Mouse (Mus musculus): ENCODE data around the gene Aldh16a1. TPM values are rescaled to one million over a fixed set of nuclear protein-coding genes. Genes with fewer than 3 reads are reported as not detected.
"Not testable (repeated sequence)": the region's sequence is repeated elsewhere in the genome, so short reads cannot be mapped to it uniquely, and the experiment has no call there.

Aldh16a1 gene
- total RNA-seq, 2 experiments from 2014 or later = 19.1 to 69.0 TPM

DNA sequence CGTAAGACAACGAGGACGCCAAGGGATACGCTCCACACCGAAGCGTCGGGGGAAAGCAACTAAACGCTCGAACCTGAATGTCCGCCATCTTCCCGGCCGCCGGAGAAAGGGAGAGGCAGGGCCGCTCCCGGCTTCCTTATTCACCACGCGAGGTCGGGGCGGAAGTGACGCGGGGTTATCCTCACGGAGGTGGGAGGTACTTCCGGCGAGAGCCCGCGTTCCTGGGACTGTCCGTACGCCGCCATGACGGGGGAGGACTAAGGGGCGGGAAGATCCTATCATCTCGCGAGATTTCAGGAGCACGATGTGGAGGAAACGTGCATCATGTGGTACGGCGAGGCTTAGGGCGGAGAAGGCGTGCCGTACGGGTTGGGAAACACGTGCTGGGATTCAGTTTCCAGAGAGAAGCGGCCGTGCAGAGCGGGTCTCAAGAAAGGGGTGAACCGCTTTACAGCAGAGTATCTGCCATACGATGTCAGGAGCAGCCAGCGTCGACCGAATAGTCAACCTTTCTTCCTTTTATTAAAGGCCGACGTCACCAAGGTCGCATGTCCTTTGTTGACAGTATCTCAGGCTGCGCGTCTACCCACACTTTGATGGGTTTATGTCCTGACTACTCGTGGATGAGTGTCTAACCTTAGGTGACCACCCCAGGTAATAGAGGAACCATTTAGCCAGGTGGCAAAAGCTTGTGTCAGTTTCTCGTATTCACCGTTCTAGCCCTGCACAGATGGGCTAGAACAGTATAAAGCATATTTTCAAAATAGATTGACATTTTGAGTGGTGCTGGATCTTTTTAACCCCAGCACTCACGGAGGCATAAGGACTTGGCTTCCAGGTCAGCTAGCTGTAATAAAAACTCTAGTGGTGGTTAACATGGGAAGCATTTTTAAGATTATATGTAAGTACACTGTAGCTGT is 29.9 kb downstream of the Aldh16a1 start, which contains the start of gene Rps11:
TSS of gene Rps11 (minus strand) at position 216 of the 920 bp plus-strand sequence.
- ATAC-seq (replicated peaks; ENCODE audit: low FRiP score, low TSS enrichment, poor library complexity, severe bottlenecking) = peak; percentile 57

DNA sequence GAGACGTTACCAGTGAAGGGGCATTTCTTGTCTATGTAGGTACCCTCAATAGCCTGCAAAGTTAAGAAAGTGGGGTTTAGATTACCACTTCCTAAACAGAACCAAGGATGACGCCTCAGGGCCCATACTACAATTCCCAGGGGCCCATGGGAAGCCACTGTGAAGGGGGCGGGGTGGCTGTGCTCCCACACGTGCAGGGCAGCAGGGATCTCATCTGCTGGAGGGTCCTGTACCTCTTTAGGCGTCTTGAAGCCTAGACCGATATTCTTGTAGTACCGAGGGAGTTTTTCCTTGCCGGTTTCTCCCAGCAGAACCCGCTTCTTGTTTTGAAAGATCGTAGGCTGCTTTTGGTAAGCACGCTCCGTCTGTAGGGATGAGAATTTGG is 31.2 kb downstream of the Aldh16a1 start:
- no peak for ATAC-seq (replicated peaks; ENCODE audit: low FRiP score, low TSS enrichment, poor library complexity, severe bottlenecking)

DNA sequence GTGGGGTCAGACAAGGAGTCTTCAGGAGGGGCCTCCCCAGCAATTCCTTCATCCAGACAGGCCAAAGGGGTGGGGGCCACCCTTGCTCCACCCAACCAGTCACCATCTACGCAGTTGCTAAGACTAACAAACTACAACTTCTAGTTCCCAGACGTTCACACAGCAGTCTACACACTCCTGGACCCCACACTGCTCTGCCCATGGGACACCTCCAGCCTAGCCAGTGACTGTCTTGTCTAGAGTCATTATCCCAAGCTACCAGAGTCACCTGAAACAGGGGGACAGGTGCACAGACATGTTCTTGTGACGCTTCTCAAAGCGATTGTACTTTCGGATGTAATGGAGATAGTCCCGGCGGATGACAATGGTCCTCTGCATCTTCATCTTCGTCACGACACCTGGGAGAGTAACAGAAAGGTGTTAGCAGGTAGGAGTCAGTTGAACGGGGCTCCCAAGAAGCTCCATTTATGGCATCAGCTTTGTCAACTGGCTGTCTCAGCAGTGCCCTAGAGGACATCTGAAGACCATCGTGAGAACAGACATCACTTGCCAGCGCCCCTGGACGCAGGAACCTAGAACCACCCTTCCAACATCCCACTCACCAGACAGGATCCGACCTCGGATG is 31.7 kb downstream of the Aldh16a1 start:
- ATAC-seq (replicated peaks; ENCODE audit: low FRiP score, low TSS enrichment, poor library complexity, severe bottlenecking) = no peak

DNA sequence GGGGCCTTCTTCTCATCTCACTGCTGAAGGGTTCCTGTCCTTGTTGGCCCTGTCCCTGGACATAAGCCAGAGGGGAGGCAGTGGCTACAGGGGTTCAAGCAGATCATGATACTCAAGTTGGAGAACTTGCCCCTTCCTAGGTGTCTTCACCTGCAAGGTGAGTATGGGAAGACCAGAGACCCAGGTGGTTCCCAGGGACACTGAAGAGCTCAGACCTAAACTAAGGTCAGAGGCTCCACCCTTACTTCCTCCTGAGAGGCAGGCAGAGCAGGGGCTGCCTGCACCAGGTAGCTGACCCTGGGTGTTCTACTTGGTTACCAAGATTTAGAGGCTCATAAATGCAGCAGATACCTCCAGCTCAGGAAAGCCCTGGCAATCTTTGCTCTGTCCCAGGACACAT is 32.4 kb downstream of the Aldh16a1 start:
- ATAC-seq (replicated peaks; ENCODE audit: low FRiP score, low TSS enrichment, poor library complexity, severe bottlenecking) = no peak

DNA sequence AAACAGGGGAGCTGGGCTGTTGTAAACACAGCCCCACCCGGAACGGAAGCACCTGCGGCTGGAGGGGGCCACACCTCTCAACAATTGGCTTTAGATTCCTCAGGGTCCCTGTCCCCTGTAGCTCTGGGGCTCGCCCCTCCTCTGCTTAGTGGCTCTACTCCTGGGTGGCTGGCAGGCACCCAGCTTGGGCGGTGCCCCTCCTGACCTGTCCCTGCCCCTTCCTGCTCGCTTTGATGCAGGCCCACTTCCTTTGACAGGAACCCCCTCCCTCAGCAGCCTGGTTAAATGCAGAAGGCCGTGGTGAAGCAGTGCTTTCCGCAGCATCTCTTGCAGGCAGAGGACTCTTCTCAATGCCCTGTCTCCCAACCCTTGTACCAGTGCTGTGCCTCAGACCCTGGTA is 33.0 kb downstream of the Aldh16a1 start:
- ATAC-seq (replicated peaks; ENCODE audit: low FRiP score, low TSS enrichment, poor library complexity, severe bottlenecking) = no peak

DNA sequence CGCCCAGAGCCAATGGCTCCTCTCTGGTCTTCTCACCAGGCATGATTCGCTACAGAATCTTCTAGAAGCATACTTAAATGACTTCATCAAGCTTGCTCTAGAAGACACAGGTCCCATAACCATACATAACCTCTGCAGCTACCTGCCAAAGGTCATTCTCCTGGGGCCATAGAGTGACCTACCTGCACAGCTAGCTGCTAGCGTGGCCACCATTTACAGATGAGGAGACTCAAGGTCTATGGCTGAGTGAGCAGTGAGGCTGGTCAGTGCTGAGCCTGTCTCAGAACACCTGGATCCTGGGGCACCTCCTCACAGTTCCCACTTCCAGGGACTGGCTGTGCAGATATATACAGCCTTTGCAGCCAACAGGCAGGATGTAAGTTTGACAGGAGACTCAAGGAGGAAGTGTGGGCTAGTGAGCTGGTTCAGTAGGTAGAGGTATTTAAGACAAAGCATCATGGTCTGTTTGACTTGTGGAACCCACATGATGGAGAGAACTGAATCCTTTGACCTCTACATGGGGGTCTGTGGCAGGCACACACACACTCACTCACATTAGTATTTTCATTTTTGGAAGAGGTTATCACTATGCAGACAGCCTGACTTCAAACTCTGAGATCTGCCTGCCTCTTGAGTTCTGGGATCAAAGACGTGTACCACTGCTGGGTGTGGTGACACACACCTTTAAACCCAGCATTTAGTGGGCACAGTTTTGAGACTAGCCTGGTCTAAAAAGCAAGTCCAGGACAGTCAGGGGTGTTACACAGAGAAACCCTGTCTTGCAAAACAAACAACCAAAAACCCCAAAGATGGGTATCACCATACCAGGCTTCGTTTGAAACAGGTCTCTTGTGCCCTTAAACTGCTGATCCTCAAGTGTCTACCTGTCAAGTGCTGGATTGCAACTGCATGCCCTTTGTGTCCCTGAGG is 34.3 kb downstream of the Aldh16a1 start:
- no peak for ATAC-seq (replicated peaks; ENCODE audit: low FRiP score, low TSS enrichment, poor library complexity, severe bottlenecking)

DNA sequence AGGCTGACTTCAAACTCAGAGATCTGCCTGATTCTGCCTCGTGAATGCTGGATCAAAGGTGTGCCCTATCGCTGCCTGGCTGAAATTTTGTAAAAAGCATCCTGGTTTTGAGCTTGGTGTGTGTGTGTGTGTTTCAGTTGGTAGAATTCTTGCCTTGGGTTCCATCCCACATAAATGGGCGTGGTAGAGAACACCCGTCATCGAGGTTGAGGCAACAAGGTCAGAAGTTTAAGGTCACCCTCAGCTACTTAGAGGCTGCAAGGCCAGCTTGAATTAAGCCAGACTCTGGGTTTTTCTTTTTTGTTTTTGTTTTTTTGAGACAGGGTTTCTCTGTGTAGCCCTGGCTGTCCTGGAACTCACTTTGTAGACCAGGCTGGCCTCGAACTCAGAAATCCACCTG is 36.0 kb downstream of the Aldh16a1 start:
- no peak for ATAC-seq (replicated peaks; ENCODE audit: low FRiP score, low TSS enrichment, poor library complexity, severe bottlenecking)

DNA sequence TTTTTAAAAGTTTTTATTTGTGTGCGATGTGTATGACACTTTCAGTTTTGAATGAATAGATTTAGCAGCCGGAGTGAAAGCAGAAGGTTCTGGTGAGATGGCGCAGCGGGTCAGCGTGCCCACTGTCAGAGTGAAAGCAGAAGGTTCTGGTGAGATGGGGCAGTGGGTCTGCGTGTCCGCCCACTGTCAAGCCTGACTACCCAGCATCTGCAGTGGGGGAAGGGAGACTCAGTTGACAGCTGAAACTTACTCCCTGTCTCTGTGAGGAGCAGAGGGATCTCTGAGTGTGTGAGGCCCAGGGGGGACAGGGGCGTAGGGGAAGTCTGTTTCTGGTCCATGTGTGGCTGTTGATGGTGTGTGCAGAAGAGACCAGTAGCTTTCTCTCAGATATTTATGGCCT is 36.8 kb downstream of the Aldh16a1 start:
- no peak for ATAC-seq (replicated peaks; ENCODE audit: low FRiP score, low TSS enrichment, poor library complexity, severe bottlenecking)

DNA sequence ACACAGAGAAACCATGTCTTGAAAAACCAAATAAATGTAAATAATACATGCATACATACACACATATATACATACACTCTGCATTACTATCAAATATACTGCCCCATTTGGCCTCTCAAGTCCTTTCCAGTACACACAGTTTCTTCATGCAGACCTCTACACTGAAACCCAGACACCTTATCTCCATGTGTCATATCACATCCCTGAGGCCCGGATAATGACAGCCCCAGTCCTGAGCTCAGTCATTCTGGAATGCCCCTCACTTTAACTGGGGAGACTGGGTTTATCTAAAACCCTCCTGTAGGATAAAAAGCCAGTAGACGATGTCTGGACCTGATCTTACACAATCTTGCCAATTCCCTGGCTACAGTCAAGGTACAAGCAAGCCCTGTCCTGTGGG is 40.9 kb downstream of the Aldh16a1 start:
- peak; percentile 36; the same call in 1 of the 2 replicates for ATAC-seq (replicated peaks; ENCODE audit: low FRiP score, low TSS enrichment, poor library complexity, severe bottlenecking)

DNA sequence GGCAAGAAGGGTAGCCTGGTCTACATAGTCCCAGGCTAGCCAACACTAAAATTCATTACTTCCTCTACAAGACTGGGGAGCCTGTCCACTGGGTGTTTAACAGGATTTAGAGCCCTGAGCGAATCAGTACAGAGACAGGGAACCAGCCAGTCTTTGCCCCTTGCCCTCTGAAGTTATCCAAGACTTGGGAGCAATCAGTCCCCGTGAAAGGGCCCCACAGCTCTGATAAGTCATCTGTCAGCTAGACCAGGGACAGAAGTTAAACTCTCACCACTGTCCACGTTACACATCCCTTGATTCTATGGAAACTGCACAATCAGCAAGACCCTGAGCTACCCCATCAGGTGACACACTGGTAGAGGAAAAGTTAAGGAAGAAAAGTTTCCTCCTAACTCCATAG is 41.9 kb downstream of the Aldh16a1 start:
- no peak for ATAC-seq (replicated peaks; ENCODE audit: low FRiP score, low TSS enrichment, poor library complexity, severe bottlenecking)

DNA sequence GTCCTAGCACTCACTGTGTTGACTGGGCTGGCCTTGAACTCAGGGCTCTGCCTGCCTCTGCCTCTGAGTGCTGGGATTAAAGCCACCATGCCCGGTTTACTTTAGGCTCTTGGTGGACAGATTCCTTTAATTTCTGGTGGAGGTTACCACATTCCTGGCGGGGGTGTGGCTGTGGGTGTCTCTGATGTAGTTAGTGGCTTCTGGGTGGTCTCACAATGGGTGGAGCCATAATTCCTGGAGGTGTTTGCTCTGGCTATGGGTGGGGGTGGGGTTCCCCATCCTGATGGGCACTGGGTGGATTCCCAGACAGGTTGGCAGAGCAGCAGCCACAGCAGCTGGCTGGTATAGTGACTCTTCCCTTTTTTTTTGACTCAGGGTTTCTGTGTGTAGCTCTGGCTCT is 42.4 kb downstream of the Aldh16a1 start:
- no peak for ATAC-seq (replicated peaks; ENCODE audit: low FRiP score, low TSS enrichment, poor library complexity, severe bottlenecking)

DNA sequence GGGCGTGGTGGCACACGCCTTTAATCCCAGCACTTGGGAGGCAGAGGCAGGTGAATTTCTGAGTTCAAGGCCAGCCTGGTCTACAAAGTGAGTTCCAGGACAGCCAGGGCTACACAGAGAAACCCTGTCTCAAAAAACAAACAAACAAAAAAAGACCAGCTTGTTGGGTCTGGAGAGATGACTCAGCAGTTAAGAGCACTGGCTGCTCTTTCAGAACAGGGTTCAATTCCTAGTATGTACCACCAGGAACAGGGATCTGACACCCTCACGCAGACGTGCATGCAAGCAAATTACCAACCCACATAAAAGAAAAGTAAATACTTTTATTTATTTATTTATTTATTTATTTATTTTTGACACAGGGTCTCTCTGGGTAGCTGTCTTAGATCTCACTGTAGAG is 44.3 kb downstream of the Aldh16a1 start:
- not testable (repeated sequence) for ATAC-seq (replicated peaks; ENCODE audit: low FRiP score, low TSS enrichment, poor library complexity, severe bottlenecking)

DNA sequence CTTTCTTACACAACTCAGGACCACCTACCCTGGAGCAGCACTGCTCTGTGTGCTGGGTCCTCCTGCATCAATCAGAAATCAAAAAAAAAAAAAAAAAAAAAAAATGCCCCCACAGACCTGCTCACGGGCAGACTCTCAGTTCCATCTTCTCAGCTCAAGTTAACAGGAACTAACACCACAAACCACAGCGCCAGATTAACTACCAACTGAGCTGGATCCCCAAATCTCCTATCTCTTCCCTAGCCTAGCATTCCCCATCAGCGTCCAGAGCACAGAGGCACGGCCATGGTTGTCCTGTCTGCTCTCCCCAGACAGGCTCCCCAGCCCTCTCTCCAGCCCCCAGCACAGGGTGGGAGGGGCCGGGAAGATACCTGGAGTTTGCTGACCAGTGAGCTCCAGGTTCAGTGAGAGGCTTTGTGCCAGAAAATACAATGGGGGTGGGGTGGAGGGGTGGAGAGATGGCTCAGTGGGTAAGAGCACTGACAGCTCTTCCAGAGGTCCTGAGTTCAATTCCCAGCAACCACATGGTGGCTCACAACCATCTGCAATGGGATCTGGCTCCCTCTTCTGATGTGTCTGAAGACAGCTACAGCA is 47.2 kb downstream of the Aldh16a1 start:
- no peak for ATAC-seq (replicated peaks; ENCODE audit: low FRiP score, low TSS enrichment, poor library complexity, severe bottlenecking)

DNA sequence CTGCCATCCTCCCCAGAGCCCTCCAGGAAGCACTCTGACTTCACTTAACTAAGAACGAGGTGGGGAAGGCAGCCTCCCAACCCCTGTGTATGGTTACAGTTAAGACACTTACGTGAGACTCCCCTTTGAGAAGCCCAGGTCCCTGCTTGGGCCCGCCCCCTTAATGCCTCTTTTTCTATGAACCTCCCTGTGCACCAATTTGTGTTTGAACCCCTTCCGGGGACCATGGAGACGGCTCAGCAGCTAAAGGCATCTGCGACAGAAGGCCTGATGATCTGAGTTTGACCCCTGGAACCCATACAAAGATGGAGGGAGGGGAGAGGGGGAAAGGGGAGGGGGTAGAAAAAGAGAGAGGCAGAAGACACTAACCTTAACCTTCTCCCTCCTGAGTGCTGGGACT is 47.9 kb downstream of the Aldh16a1 start:
- ATAC-seq (replicated peaks; ENCODE audit: low FRiP score, low TSS enrichment, poor library complexity, severe bottlenecking) = no peak

DNA sequence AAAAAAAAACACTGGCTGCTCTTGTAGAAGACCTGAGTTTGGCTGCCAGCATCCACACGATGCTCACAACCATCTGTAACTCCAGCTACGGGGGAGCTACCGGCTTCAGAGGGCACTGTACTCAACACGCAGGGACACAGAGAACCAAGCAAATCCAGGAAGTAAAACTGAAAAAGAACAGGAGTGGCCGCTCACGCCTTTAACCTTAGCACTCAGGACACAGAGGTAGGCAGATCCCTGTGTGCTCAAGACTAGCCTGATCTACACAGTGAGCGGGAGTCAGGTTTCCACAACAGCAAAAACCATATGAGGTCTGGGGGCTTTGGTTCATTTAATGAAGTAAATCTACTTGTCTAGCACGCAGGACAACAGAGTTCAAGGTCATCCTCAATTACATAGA is 48.9 kb downstream of the Aldh16a1 start:
- no peak for ATAC-seq (replicated peaks; ENCODE audit: low FRiP score, low TSS enrichment, poor library complexity, severe bottlenecking)

DNA sequence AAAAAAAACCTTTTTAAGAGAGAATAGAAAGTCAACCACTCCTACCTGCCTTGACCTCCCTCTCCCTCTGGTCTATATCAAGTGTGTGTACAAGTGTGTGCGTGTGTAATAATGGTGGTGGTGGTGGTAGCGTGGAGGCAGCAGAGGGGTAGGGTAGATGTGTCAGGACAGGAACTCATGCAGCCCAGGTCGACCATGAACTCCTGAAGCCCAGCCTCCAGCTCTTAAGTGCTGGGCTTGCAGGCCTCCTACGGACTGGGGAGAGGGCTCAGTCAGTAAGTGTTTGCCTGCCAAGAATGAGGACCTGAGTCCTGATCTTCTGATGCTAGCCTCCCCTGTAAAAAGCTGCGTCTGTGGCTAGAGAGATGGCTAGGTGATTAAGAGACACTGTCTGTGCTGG is 49.4 kb downstream of the Aldh16a1 start:
- ATAC-seq (replicated peaks; ENCODE audit: low FRiP score, low TSS enrichment, poor library complexity, severe bottlenecking) = no peak

DNA sequence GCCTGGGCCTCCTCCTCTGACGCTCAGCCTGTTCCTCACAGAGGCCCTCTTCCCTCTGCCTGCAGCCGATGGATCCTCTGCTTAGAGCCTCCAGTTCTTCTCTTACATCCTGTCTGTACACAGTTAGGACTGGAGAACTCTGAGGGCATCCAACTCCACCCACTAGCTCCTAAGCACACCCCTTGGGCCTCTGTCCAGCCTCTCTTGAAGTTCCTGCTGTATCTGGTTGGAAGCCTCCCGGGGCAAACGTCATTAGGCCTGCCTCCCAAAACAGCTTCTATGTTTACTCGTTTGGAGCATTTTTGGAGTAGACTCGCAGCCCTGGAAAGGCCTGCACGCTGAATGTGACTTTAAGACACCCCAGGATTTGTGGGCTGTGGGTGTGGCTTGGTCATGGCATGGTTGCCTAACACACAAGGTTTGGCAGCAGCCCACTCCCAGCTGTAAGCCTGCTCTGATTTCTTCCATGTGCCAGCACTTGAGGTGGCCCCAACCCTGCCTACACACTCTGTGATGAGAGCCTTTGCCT is 50.7 kb downstream of the Aldh16a1 start, which contains the start of gene Fcgrt:
TSS of gene Fcgrt (minus strand) at position 200 of the 529 bp plus-strand sequence.
- ATAC-seq (replicated peaks; ENCODE audit: low FRiP score, low TSS enrichment, poor library complexity, severe bottlenecking) = peak; percentile 82

DNA sequence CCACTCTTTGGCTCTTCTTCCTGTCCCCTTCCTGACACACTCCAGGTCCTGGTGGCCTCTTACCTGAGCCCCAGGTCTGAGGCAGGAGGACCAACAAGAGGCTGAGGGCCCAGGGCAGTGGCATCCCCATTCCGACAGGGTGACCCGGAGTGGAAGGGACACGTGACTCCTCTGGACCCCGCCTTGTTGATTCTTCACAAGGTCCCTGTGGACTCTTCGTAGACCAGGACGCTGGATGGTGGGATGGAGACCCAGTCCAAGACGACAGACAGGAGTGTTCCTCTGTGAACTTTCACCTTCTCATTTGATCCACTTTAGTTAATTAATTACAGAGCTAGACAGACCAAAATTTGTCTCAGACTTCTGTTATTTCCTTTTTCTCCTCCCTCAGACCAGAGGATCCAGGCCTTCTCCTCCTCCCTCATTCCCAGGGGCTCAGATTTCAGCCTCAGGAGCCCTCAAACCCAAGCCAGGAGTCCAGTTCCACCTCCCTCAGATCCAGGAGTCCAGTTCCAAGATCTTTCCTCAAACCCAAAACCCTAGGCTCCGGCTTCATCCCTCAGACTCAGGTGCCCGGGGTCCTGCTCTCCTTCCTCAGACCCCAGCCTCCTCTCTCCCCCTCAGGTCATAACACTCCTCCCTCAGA is 51.3 kb downstream of the Aldh16a1 start:
- ATAC-seq (replicated peaks; ENCODE audit: low FRiP score, low TSS enrichment, poor library complexity, severe bottlenecking) = no peak

DNA sequence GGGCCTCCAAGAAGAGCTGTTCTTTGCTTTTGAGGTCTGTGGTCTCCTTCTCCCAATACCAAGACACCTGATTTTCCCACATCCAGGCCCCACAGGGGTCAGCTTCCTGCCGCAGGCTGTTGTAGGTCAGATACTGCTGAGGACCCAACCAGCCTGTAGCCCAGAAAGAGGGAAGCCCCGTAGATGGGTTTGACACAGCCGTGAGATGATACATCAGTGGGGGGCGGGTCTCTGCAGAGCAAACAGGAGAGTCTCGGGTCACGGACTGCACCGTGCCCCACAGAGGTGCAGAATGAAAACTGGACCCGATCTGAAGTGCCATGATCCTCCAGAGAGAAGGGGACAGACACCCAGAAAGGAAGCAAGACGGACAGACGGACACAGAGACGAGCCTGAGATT is 51.9 kb downstream of the Aldh16a1 start:
- no peak for ATAC-seq (replicated peaks; ENCODE audit: low FRiP score, low TSS enrichment, poor library complexity, severe bottlenecking)

All from megakaryocyte-erythroid progenitor cell, adult 5-6 weeks (primary cell).